Comparison of ENCODE assay signal across 29 mouse cellular contexts in the genomic region with DNA sequence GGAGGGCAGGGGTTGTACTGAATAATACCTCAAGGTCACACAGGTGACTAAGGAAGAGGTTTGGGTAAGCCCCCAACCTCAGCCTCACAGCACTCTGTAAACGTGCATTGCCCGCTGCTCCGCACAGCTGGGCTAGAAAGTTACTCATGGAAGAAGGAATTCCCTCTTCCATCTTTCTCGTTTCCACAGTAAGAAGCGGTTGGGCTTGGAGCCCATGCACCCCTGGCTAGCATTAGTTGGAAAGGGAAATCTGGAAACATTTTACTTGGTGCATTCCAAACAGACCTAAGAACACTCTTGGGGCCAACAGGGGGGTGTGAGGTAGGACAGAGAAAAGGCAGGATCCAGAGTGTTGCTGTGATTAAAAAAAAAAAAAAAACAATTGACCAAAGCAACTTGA.
DNase-seq lines count a peak whose midpoint lies in the region; ATAC-seq lines count a peak whose summit lies in the region.
"Had no signal": no experiment of that assay in that cellular context is flagged by ENCODE, and none has a peak within 500 bp of the region (broad histone marks: within the 10 kb centered on the region; RNA-seq: fewer than 3 reads in every experiment).

No protein-coding gene starts in this region.

- 0 out of 2 replicates have a peak overlapping the region, but pooled peaks have one; percentile 30 for H3K27ac ChIP-seq in embryonic facial prominence, embryonic 12.5 days
- H3K27ac ChIP-seq: forebrain, embryonic 12.5 days; heart, embryonic 10.5 days; hindbrain, embryonic 12.5 days; hindbrain, postnatal 0 days; intestine, embryonic 15.5 days; liver, embryonic 13.5 days; midbrain, embryonic 12.5 days; neural tube, embryonic 13.5 days had no signal

- no peak for ATAC-seq in embryonic facial prominence, embryonic 12.5 days (ENCODE audit: insufficient number of reproducible peaks, insufficient read depth, low FRiP score, low TSS enrichment)
- ATAC-seq: forebrain, postnatal 0 days; hindbrain, postnatal 0 days; intestine, embryonic 15.5 days; lung, postnatal 0 days; Patski had no signal

- H3K9ac ChIP-seq in embryonic facial prominence, embryonic 12.5 days, result no peak overlapping the region
- H3K9ac ChIP-seq: forebrain, embryonic 12.5 days; forebrain, postnatal 0 days; hindbrain, embryonic 12.5 days; intestine, embryonic 15.5 days; liver, embryonic 13.5 days; midbrain, embryonic 12.5 days; neural tube, embryonic 13.5 days had no signal

- no peak overlapping the region for H3K4me2 ChIP-seq in embryonic facial prominence, embryonic 12.5 days (replicated peaks)
- H3K4me2 ChIP-seq: forebrain, embryonic 12.5 days; hindbrain, embryonic 12.5 days; intestine, embryonic 15.5 days; liver, embryonic 13.5 days; midbrain, embryonic 12.5 days; neural tube, embryonic 13.5 days had no signal

- no peak overlapping the region for H3K4me3 ChIP-seq in embryonic facial prominence, embryonic 12.5 days
- H3K4me3 ChIP-seq: forebrain, embryonic 12.5 days; heart, embryonic 10.5 days; hindbrain, embryonic 12.5 days; intestine, embryonic 15.5 days; liver, embryonic 13.5 days; megakaryocyte, embryonic 14.5 days; midbrain, embryonic 12.5 days; neural tube, embryonic 13.5 days had no signal

- no peaks in the 10 kb centered on the region for H3K9me3 ChIP-seq in embryonic facial prominence, embryonic 12.5 days
- H3K9me3 ChIP-seq: forebrain, embryonic 12.5 days; heart, embryonic 10.5 days; hindbrain, embryonic 12.5 days; intestine, embryonic 15.5 days; liver, embryonic 13.5 days; megakaryocyte, embryonic 14.5 days; midbrain, embryonic 12.5 days; neural tube, embryonic 13.5 days had no signal

- H3K27me3 ChIP-seq in embryonic facial prominence, embryonic 12.5 days, result no peaks in the 10 kb centered on the region
- H3K27me3 ChIP-seq: intestine, embryonic 15.5 days; liver, embryonic 13.5 days; megakaryocyte, embryonic 14.5 days; midbrain, embryonic 12.5 days had no signal

- 0 out of 2 replicates have a peak, but pooled peaks cover 5% of the 10 kb centered on the region for H3K4me1 ChIP-seq in embryonic facial prominence, embryonic 12.5 days
- H3K4me1 ChIP-seq: heart, embryonic 10.5 days; intestine, embryonic 15.5 days; liver, embryonic 13.5 days; megakaryocyte, embryonic 14.5 days had no signal

- no peaks in the 10 kb centered on the region for H3K36me3 ChIP-seq in embryonic facial prominence, embryonic 12.5 days
- H3K36me3 ChIP-seq: forebrain, embryonic 12.5 days; G1E; heart, embryonic 10.5 days; hindbrain, embryonic 12.5 days; intestine, embryonic 15.5 days; liver, embryonic 13.5 days; midbrain, embryonic 12.5 days; neural tube, embryonic 13.5 days had no signal

- DNase-seq in gastrocnemius, adult 18-20 months (ENCODE audit: low spot score), result peak; percentile 4
- no peak for DNase-seq in gastrocnemius, postnatal 36 days
- peak; percentile 10 for DNase-seq in gastrocnemius, postnatal 10 days
- DNase-seq in skeletal muscle tissue, adult 2 months (ENCODE audit: low read depth, low spot score), result peak; percentile 17
- DNase-seq in kidney, postnatal 10 days, result no peak
- DNase-seq in adipocyte (ENCODE audit: low spot score), result no peak
- DNase-seq: adrenal gland, postnatal 14 days; cerebellum, adult 11-12 months; heart, postnatal 36 days; kidney, adult 2 months; kidney, postnatal 4 days; left cerebral cortex, postnatal 4 days; liver, embryonic 13.5 days; lung, adult 18-20 months; lung, postnatal 4 days; thymus, postnatal 14 days had no signal

- WGBS in embryonic facial prominence, embryonic 12.5 days, result 44% methylated on average over 5 of the region's 5 CpGs

- intact Hi-C loops in gastrocnemius, postnatal 36 days (cut with DNase I), result no loop called here

Comparison
In these comparisons a context has a peak if more than half of its experiments do, and no peak if none do; other contexts are left out.
1. DNase-seq: peak in gastrocnemius, adult 18-20 months (single experiment), gastrocnemius, postnatal 10 days (single experiment) and skeletal muscle tissue, adult 2 months (single experiment); none in gastrocnemius, postnatal 36 days (0 of 2), kidney, postnatal 10 days (single experiment) and adipocyte (single experiment).